Mouse (Mus musculus): ENCODE measurements around the gene Slc39a13. TPM values are rescaled to one million over a fixed set of nuclear protein-coding genes. Genes with fewer than 3 reads are reported as not detected.
"Not testable (repeated sequence)": the region's sequence is repeated elsewhere in the genome, so short reads cannot be mapped to it uniquely, and the experiment has no call there.

The Slc39a13 gene
- polyA plus RNA-seq, 1 experiment from 2014 or later = 29.7 TPM

DNA sequence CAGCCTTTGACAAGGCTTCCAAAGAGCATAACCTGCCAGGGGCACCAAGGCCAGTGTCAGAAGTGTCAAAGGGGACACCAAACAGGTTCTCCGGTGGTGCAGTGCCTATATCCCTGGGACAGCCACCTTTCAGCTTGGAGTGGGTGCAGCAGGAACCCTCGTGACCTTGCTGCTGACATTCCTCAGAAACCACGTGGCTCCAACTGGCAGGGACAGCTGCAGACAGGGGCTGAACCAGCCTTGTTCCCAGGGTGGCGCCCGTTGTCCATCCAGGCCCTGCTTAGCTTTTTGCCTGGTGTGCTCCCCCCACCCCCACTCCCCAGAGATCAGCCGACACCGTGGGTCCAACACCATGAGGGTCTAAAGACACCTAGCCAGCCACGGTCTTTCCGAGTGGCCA, 34.8 kb downstream of the Slc39a13 start, which contains the start of gene Rapsn:
Gene Rapsn (plus strand): TSS at position 236 of the 400 bp plus-strand sequence.
- H3K36me3 ChIP-seq (ENCODE audit: control insufficient read depth, insufficient read depth, low read length) = no peaks in the 10 kb centered on the region
- DNase-seq (ENCODE audit: low spot score) = no peak
- H3K4me1 ChIP-seq (replicated peaks; ENCODE audit: control insufficient read depth, insufficient read depth, low read length) = no peaks in the 10 kb centered on the region
- H3K9me3 ChIP-seq (ENCODE audit: control insufficient read depth, low read length) = no peaks in the 10 kb centered on the region
- H3K4me2 ChIP-seq (ENCODE audit: low read length) = no peak within 1 kb of the TSS
- ATAC-seq (replicated peaks; ENCODE audit: low FRiP score, low TSS enrichment, low read depth) = no peak
- 54% methylated on average over 9 of the region's 9 CpGs for WGBS
- H3K27me3 ChIP-seq (replicated peaks; ENCODE audit: control insufficient read depth, insufficient read depth, low read length) = no peaks in the 10 kb centered on the region
- no peak within 1 kb of the TSS for H3K4me3 ChIP-seq (ENCODE audit: low read depth, low read length)
- no peak within 1 kb of the TSS for H3K9ac ChIP-seq (ENCODE audit: low read length)
- H3K27ac ChIP-seq (ENCODE audit: low read depth) = no peak within 1 kb of the TSS

DNA sequence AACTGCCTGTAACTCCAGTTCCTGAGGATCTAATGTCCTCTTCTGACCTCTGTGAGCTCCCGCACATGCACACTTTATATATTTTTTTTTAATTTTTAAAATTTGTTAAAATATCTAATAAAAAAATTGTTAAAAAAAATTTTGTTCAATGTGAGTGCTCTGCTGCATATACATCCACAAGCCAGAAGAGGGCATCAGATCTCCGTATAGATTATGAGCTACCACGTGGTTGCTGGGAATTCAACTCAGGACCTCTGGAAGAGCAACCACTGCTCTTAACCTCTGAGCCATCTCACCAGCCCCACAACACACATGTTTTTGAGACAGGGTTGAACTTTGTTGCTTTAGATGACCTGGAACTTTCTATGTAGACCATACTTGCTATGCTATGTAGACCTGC, 37.2 kb downstream of the Slc39a13 start:
- no peak overlapping the region for H3K9ac ChIP-seq (ENCODE audit: low read length)
- H3K36me3 ChIP-seq (ENCODE audit: control insufficient read depth, insufficient read depth, low read length) = no peaks in the 10 kb centered on the region
- ATAC-seq (replicated peaks; ENCODE audit: low FRiP score, low TSS enrichment, low read depth) (no peak), DNase-seq (ENCODE audit: low spot score) (no peak)
- no peaks in the 10 kb centered on the region for H3K27me3 ChIP-seq (replicated peaks; ENCODE audit: control insufficient read depth, insufficient read depth, low read length)
- 28% methylated on average over 3 of the region's 3 CpGs for WGBS
- no peak overlapping the region for H3K4me3 ChIP-seq (ENCODE audit: low read depth, low read length)
- no peaks in the 10 kb centered on the region for H3K4me1 ChIP-seq (replicated peaks; ENCODE audit: control insufficient read depth, insufficient read depth, low read length)
- no peaks in the 10 kb centered on the region for H3K9me3 ChIP-seq (ENCODE audit: control insufficient read depth, low read length)
- H3K27ac ChIP-seq (ENCODE audit: low read depth) = no peak overlapping the region
- H3K4me2 ChIP-seq (ENCODE audit: low read length) = no peak overlapping the region

DNA sequence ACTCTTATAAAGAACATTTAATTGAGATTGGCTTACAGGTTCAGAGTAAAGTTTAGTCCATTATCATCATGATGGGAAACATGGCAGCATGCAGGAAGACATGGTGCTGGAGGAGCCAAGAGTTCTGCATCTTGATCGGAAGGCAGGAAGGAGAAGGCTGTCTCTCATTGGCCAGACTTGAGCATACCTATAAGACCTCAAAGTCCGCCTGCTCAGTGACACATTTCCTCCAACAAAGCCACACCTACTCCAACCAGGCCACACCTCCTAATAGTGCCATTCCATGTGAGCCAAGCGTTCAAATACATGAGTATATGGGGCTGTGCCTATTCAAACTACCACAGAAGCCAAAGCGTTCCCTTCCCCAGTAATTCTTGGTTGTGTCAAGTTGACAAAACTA, 39.0 kb downstream of the Slc39a13 start:
- DNase-seq (ENCODE audit: low spot score) (no peak), ATAC-seq (replicated peaks; ENCODE audit: low FRiP score, low TSS enrichment, low read depth) (no peak)
- no peaks in the 10 kb centered on the region for H3K9me3 ChIP-seq (ENCODE audit: control insufficient read depth, low read length)
- H3K27me3 ChIP-seq (replicated peaks; ENCODE audit: control insufficient read depth, insufficient read depth, low read length) = no peaks in the 10 kb centered on the region
- H3K4me3 ChIP-seq (ENCODE audit: low read depth, low read length) = no peak overlapping the region
- no peak overlapping the region for H3K9ac ChIP-seq (ENCODE audit: low read length)
- H3K4me2 ChIP-seq (ENCODE audit: low read length) = no peak overlapping the region
- H3K27ac ChIP-seq (ENCODE audit: low read depth) = no peak overlapping the region
- 83% methylated on average over 4 of the region's 4 CpGs for WGBS
- H3K4me1 ChIP-seq (replicated peaks; ENCODE audit: control insufficient read depth, insufficient read depth, low read length) = no peaks in the 10 kb centered on the region
- no peaks in the 10 kb centered on the region for H3K36me3 ChIP-seq (ENCODE audit: control insufficient read depth, insufficient read depth, low read length)

DNA sequence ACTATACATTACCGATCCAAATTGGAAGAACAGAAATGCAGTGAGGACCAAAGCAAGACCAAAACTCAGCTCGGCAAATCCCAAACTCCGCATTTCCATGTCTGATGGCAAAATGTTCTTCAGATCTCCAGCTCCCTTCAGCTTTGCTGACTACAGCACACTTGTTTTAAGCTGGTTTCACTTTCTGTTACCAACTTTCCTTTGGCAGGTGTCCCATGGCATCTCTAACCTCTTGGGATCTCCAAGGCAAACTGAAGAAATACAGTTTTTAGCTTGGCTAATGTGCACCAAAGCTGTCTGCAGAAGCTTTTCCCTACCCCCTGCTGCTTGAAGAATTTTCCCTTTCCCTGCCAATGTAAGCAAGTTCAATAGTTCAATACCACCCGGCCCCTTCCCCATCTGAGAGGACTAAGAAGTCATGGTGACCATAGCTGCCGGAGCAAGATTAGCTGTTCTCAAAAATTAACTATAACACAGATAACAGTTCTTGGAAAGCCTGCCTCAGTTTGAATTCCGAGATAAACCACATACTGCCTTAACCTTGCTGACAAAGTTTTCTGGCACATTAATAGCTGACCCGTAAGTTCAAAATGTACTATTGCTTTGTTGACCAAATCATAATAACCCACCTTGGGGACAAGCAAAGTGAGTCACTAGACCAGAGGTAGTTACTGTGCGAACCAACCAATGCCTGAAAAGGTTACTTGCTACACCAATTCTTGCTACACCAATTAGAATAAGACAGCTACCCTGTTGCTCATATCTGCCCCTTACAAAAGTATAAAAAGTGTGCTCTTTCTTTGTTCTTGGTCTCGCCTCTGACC, 42.6 kb downstream of the Slc39a13 start:
- Histone ChIP-seq H3K9me3 (ENCODE audit: control insufficient read depth, low read length) (no peaks in the 10 kb centered on the region), H3K27ac (ENCODE audit: low read depth) (no peak overlapping the region), H3K4me3 (ENCODE audit: low read depth, low read length) (no peak overlapping the region), H3K9ac (ENCODE audit: low read length) (no peak overlapping the region), H3K4me2 (ENCODE audit: low read length) (no peak overlapping the region), H3K36me3 (ENCODE audit: control insufficient read depth, insufficient read depth, low read length) (no peaks in the 10 kb centered on the region), H3K27me3 (replicated peaks; ENCODE audit: control insufficient read depth, insufficient read depth, low read length) (no peaks in the 10 kb centered on the region), H3K4me1 (replicated peaks; ENCODE audit: control insufficient read depth, insufficient read depth, low read length) (no peaks in the 10 kb centered on the region)
- no peak for ATAC-seq (replicated peaks; ENCODE audit: low FRiP score, low TSS enrichment, low read depth)
- WGBS = 89% methylated on average over 9 of the region's 9 CpGs
- no peak for DNase-seq (ENCODE audit: low spot score)

DNA sequence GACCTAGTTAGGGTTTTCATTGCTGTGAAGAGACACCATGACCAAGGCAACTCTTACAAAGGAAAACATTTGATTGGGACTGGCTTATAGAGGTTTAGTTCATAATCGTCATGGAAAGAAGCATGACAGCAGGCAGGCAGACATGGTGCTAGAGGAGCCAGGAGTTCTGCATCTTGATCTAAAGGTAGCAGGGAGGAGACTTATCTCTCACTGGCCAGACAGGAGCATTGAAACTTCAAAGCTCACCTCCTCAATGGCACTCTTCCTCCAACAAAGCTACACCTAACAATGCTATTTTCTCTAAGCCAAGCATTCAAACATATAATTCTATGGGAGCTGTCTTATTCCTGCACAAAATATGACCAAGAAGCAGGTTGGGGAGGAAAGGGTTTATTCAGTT, 43.7 kb downstream of the Slc39a13 start:
- ATAC-seq (replicated peaks; ENCODE audit: low FRiP score, low TSS enrichment, low read depth) (no peak), DNase-seq (ENCODE audit: low spot score) (no peak)
- no peak overlapping the region for H3K27ac ChIP-seq (ENCODE audit: low read depth)
- no peak overlapping the region for H3K4me2 ChIP-seq (ENCODE audit: low read length)
- H3K36me3 ChIP-seq (ENCODE audit: control insufficient read depth, insufficient read depth, low read length) = no peaks in the 10 kb centered on the region
- no peak overlapping the region for H3K9ac ChIP-seq (ENCODE audit: low read length)
- H3K27me3 ChIP-seq (replicated peaks; ENCODE audit: control insufficient read depth, insufficient read depth, low read length) = no peaks in the 10 kb centered on the region
- no peak overlapping the region for H3K4me3 ChIP-seq (ENCODE audit: low read depth, low read length)
- no peaks in the 10 kb centered on the region for H3K9me3 ChIP-seq (ENCODE audit: control insufficient read depth, low read length)
- WGBS = 87% methylated on average over 1 of the region's 1 CpGs
- H3K4me1 ChIP-seq (replicated peaks; ENCODE audit: control insufficient read depth, insufficient read depth, low read length) = no peaks in the 10 kb centered on the region

DNA sequence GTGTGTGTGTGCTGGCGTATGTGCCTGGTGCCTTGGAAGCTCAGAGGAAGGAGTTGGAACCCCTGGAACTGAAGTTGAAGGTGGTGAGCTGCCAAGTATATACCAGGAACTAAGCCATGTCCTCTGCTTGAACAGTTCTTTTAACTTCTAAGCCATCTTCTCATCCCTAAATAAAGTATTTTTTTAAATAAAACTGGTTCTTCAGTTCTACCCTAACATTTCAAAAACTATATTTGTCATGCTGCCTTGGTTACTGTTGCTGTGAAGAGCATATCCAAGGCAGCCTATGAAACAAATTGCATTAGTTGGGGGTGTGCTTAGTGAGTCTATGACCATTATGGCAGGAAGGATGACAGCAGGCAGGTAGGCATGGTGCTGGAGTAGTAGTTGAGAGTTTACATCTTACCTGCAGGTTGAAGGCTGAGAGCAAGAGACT, 45.1 kb downstream of the Slc39a13 start:
- no peaks in the 10 kb centered on the region for H3K9me3 ChIP-seq (ENCODE audit: control insufficient read depth, low read length)
- no peak overlapping the region for H3K4me2 ChIP-seq (ENCODE audit: low read length)
- H3K4me1 ChIP-seq (replicated peaks; ENCODE audit: control insufficient read depth, insufficient read depth, low read length) = no peaks in the 10 kb centered on the region
- 96% methylated on average over 1 of the region's 1 CpGs for WGBS
- no peak overlapping the region for H3K27ac ChIP-seq (ENCODE audit: low read depth)
- no peak for ATAC-seq (replicated peaks; ENCODE audit: low FRiP score, low TSS enrichment, low read depth)
- DNase-seq (ENCODE audit: low spot score) = no peak
- no peaks in the 10 kb centered on the region for H3K27me3 ChIP-seq (replicated peaks; ENCODE audit: control insufficient read depth, insufficient read depth, low read length)
- peaks cover 6% of the 10 kb centered on the region for H3K36me3 ChIP-seq (ENCODE audit: control insufficient read depth, insufficient read depth, low read length)
- H3K4me3 ChIP-seq (ENCODE audit: low read depth, low read length) = no peak overlapping the region
- H3K9ac ChIP-seq (ENCODE audit: low read length) = no peak overlapping the region

DNA sequence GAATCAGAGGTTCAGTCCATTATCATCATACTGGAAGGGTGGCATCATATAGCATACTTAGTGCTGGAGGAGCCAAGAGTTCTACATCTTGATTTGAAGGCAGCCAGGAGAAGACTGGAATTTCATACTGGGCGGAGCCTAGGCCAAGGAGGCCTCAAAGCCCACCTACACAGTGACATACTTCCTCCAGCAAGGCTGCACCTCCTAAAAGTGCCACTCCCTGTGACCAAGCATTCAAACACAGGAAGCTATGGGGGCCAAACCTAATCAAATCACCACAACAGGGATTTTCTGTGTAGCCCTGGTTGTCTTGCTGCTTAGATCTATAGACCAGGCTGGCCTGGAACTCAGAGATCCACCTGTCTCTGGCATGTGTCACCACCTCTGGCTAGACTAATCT, 46.3 kb downstream of the Slc39a13 start:
- Histone ChIP-seq H3K27me3 (replicated peaks; ENCODE audit: control insufficient read depth, insufficient read depth, low read length) (no peaks in the 10 kb centered on the region), H3K27ac (ENCODE audit: low read depth) (no peak overlapping the region), H3K36me3 (ENCODE audit: control insufficient read depth, insufficient read depth, low read length) (peaks cover 12% of the 10 kb centered on the region), H3K4me1 (replicated peaks; ENCODE audit: control insufficient read depth, insufficient read depth, low read length) (no peaks in the 10 kb centered on the region), H3K4me3 (ENCODE audit: low read depth, low read length) (no peak overlapping the region), H3K4me2 (ENCODE audit: low read length) (no peak overlapping the region), H3K9ac (ENCODE audit: low read length) (no peak overlapping the region), H3K9me3 (ENCODE audit: control insufficient read depth, low read length) (no peaks in the 10 kb centered on the region)
- DNase-seq (ENCODE audit: low spot score) = no peak
- ATAC-seq (replicated peaks; ENCODE audit: low FRiP score, low TSS enrichment, low read depth) = no peak
- WGBS = 95% methylated on average over 1 of the region's 1 CpGs

DNA sequence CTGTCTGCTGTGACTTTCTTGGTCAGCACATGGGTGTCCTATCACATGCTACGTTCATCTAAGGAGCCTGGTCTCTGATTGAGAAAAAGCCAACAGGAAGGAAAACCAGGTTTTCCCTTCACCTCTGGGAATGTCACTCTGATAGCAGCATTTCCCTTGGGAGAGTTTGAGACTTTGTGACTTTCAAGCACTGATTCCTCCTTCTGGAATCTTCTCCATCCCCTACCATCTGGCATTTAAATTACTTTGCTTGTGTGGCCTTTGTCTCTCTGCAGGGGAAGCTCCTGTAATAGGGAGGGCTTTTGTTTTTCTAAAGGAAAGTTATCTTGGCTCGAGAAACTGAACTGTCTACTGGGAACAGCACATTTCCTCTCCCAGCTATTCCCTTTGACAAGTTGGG, 47.1 kb downstream of the Slc39a13 start:
- no peak overlapping the region for H3K27ac ChIP-seq (ENCODE audit: low read depth)
- WGBS = 75% methylated on average over 2 of the region's 2 CpGs
- DNase-seq (ENCODE audit: low spot score) (no peak), ATAC-seq (replicated peaks; ENCODE audit: low FRiP score, low TSS enrichment, low read depth) (no peak)
- H3K4me2 ChIP-seq (ENCODE audit: low read length) = no peak overlapping the region
- no peaks in the 10 kb centered on the region for H3K9me3 ChIP-seq (ENCODE audit: control insufficient read depth, low read length)
- peaks cover 12% of the 10 kb centered on the region for H3K36me3 ChIP-seq (ENCODE audit: control insufficient read depth, insufficient read depth, low read length)
- H3K9ac ChIP-seq (ENCODE audit: low read length) = no peak overlapping the region
- no peaks in the 10 kb centered on the region for H3K4me1 ChIP-seq (replicated peaks; ENCODE audit: control insufficient read depth, insufficient read depth, low read length)
- H3K27me3 ChIP-seq (replicated peaks; ENCODE audit: control insufficient read depth, insufficient read depth, low read length) = no peaks in the 10 kb centered on the region
- H3K4me3 ChIP-seq (ENCODE audit: low read depth, low read length) = no peak overlapping the region

DNA sequence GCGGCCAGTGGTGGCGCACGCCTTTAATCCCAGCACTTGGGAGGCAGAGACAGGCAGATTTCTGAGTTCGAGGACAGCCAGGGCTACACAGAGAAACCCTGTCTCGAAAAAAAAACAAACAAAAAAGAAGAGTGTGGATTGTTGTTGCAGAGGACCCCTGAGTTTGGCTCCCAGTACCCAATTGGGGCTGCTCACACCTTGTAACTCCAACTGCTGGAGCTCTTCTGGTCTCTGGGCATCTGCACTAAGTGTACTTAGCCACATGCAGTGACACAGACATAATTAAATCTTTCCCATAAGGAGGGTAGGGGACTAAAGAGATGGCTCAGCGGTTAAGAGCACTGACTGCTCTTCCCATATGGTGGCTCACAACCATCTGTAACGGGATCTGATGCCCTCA, 48.0 kb downstream of the Slc39a13 start:
- not testable (repeated sequence) for H3K4me1 ChIP-seq (replicated peaks; ENCODE audit: control insufficient read depth, insufficient read depth, low read length)

More for the DNA sequence above, 48.0 kb downstream of the Slc39a13 start:
- H3K4me2 ChIP-seq (ENCODE audit: low read length); H3K27me3 ChIP-seq (replicated peaks; ENCODE audit: control insufficient read depth, insufficient read depth, low read length); H3K27ac ChIP-seq (ENCODE audit: low read depth); DNase-seq (ENCODE audit: low spot score); H3K4me3 ChIP-seq (ENCODE audit: low read depth, low read length); H3K9ac ChIP-seq (ENCODE audit: low read length); H3K9me3 ChIP-seq (ENCODE audit: control insufficient read depth, low read length): not testable (repeated sequence)
- 97% methylated on average over 7 of the region's 7 CpGs for WGBS
- 0 out of 2 replicates have a peak, but pooled peaks have one; percentile 29 for ATAC-seq (replicated peaks; ENCODE audit: low FRiP score, low TSS enrichment, low read depth)
- H3K36me3 ChIP-seq (ENCODE audit: control insufficient read depth, insufficient read depth, low read length) = peaks cover 18% of the 10 kb centered on the region

Measured in intestine, embryonic 14.5 days (tissue).